Mouse (Mus musculus): Measurements from ENCODE around the gene Glipr1.
"Not testable (repeated sequence)": the region's sequence is repeated elsewhere in the genome, so short reads cannot be mapped to it uniquely, and the experiment has no call there.

- TF ChIP-seq POLR2A (IDR thresholded peaks at IDR 0.05; ENCODE audit: insufficient read depth, low read depth, low read length); CTCF (IDR thresholded peaks at IDR 0.05); EP300 (IDR thresholded peaks at IDR 0.05; ENCODE audit: insufficient read depth, low read depth, low read length): not testable (repeated sequence)
These were observed 26.3 kb upstream of the Glipr1 start for GRCm38 (mm10) chr10:112028689-112029088.

All from heart, adult 2 months (tissue).